Mouse (Mus musculus): Measurements from ENCODE around the gene Hdlbp. TPM values are rescaled to one million over a fixed set of nuclear protein-coding genes. Genes with fewer than 3 reads are reported as not detected.
A peak's percentile ranks its signal among the peaks of the same experiment; 100 is the strongest.
"Not testable (repeated sequence)": the region's sequence is repeated elsewhere in the genome, so short reads cannot be mapped to it uniquely, and the experiment has no call there.

Hdlbp gene
- polyA plus RNA-seq, 1 experiment from 2014 or later: 153 TPM

DNA sequence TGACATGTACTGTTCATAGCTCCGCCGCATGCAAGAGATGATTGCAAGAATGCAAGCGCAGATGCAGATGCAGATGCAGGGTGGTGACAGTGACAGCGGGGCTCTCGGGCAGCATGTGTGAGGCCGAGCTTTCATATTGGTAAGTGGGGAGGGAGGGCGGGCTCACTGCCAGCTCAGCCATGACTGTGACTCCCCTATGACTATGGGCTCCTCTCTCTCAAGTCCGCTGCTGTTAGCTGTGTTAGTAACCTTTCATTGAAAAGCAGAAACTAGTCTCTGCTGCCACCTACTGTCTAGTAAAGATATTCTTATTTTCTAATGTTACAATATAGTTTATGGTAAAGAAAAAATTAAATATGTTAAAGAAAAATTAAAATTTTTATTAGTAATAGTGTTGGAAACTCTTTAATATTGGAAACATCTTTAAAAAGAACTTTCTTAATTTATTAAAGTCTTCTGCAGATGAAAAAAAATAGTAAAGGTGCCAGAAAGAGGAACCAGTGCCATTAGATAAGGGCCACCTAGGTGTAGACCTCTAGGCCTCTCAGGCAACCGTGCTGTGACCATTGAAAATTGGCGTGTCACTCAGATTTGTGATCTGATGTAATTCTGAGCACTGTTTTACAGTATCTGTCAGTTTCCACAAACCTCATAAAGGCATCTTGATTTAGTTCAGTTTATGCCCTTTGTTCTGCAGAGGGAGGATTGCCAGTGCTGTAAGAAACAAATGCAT is 28.5 kb upstream of the Hdlbp start:
- Histone ChIP-seq H3K27me3 (ENCODE audit: insufficient read depth, low read length) (no peaks in the 10 kb centered on the region), H3K4me2 (no peak overlapping the region), H3K27ac (ENCODE audit: low read depth) (no peak overlapping the region), H3K4me1 (ENCODE audit: insufficient read depth) (no peaks in the 10 kb centered on the region), H3K4me3 (ENCODE audit: low read depth, low read length) (no peak overlapping the region), H3K36me3 (ENCODE audit: insufficient read depth) (peaks cover 52% of the 10 kb centered on the region), H3K9me3 (ENCODE audit: low read depth, low read length) (no peaks in the 10 kb centered on the region), H3K9ac (no peak overlapping the region)
- peak; percentile 54 for TF ChIP-seq CTCF (IDR thresholded peaks at IDR 0.05; ENCODE audit: low read depth)
- DNase-seq: peak; percentile 88
- no peak for ATAC-seq (ENCODE audit: insufficient read depth)
- 49% methylated on average over 10 of the region's 10 CpGs for WGBS

DNA sequence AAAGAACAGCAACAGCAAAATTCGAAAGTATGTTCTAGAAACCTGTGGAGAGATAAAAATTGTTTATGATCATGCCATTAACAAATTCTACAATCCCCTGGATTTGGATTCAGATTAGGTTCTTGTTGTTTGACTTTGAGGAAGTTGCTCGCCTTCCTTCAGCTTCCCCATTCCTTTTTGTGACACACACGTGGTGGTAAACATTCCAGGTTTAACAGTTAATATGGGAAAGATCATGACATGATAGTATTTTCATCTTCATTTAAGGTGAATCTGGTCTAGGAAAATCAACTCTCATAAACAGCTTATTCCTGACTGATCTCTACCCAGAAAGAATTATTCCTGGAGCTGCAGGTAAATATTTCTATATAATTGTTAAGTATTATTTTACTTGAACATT is 16.7 kb upstream of the Hdlbp start:
- Histone ChIP-seq H3K9me3 (ENCODE audit: low read depth, low read length) (no peaks in the 10 kb centered on the region), H3K27me3 (ENCODE audit: insufficient read depth, low read length) (no peaks in the 10 kb centered on the region), H3K9ac (no peak overlapping the region), H3K4me3 (ENCODE audit: low read depth, low read length) (no peak overlapping the region), H3K27ac (ENCODE audit: low read depth) (no peak overlapping the region), H3K4me2 (no peak overlapping the region), H3K4me1 (ENCODE audit: insufficient read depth) (no peaks in the 10 kb centered on the region), H3K36me3 (ENCODE audit: insufficient read depth) (peaks cover 53% of the 10 kb centered on the region)
- no peak for DNase-seq
- TF ChIP-seq CTCF (IDR thresholded peaks at IDR 0.05; ENCODE audit: low read depth): no peak
- 80% methylated on average over 3 of the region's 3 CpGs for WGBS
- ATAC-seq (ENCODE audit: insufficient read depth): no peak

DNA sequence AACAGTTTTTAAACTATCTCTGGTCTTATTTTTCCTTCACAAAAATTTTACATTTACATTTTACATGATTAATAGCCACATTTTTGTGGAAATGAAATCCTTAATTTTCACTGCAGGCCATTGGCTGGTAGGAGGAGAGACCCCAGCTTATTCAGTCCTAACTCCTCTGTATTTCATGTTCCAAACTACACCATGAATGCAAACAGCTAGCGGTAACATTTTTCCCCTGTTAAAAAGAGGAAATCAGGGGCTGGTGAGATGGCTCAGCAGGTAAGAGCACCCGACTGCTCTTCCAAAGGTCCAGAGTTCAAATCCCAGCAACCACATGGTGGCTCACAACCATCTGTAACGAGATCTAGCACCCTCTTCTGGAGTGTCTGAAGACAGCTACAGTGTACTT is 7.7 kb upstream of the Hdlbp start:
- H3K36me3 ChIP-seq (ENCODE audit: insufficient read depth); H3K9ac ChIP-seq; H3K27me3 ChIP-seq (ENCODE audit: insufficient read depth, low read length); H3K9me3 ChIP-seq (ENCODE audit: low read depth, low read length); H3K4me2 ChIP-seq; H3K4me3 ChIP-seq (ENCODE audit: low read depth, low read length); ATAC-seq (ENCODE audit: insufficient read depth); H3K27ac ChIP-seq (ENCODE audit: low read depth); DNase-seq; H3K4me1 ChIP-seq (ENCODE audit: insufficient read depth): not testable (repeated sequence)
- 89% methylated on average over 2 of the region's 3 CpGs for WGBS

GRCm38 (mm10) chr1:93479476-93480083 is 965 bp upstream of the Hdlbp start:
- 4% methylated on average over 23 of the region's 23 CpGs for WGBS
- peak overlapping the region; percentile 70 for H3K4me2 ChIP-seq
- ATAC-seq (ENCODE audit: insufficient read depth) (no peak), DNase-seq (peak; percentile 59)
- peak overlapping the region; percentile 93 for H3K27ac ChIP-seq (ENCODE audit: low read depth)
- H3K36me3 ChIP-seq (ENCODE audit: insufficient read depth): no peaks in the 10 kb centered on the region
- H3K27me3 ChIP-seq (ENCODE audit: insufficient read depth, low read length): no peaks in the 10 kb centered on the region
- H3K4me1 ChIP-seq (ENCODE audit: insufficient read depth): peaks cover 5% of the 10 kb centered on the region
- peak overlapping the region; percentile 82 for H3K9ac ChIP-seq
- no peaks in the 10 kb centered on the region for H3K9me3 ChIP-seq (ENCODE audit: low read depth, low read length)
- H3K4me3 ChIP-seq (ENCODE audit: low read depth, low read length): peak overlapping the region; percentile 81
- no peak for TF ChIP-seq CTCF (IDR thresholded peaks at IDR 0.05; ENCODE audit: low read depth)

DNA sequence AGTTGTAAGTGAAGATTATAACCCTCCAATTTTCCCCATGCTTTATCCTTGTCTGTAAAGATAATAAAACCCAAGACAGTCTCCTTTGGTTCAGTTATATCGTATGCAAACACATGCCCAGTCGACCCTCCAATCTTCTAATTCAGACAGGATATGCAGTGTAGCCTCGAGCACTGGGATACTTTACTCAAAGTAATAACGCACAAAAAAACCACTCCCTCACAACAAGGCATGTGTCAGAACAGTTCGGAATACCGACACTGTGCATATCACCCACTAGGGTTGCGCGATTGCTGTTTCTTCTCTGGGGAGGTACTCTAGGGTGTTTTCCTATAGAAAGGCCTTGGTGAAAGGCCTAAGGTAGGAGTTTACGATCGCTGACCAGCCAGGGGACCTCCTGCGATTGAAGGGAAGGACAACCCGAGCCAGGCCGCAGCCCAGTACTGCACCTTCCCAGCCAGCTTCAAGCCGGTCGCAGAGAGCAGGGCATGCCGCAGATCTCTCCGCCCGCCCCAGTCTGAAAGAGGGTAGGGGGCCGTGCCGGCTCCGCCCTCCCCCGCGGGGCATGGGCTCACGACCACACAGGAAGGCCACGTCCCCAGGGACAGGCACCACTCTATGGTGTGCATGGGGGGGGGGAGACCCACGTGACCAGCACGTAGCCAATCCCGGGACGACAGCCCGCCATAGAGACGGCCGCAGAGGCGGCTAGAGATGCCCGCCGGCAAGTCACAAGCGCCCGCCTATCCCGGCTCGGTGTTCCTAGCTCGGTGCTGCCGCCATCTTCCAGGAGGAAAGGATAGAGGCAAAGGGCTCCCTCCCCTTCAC is 643 bp downstream of the Hdlbp start:
- Histone ChIP-seq H3K9me3 (ENCODE audit: low read depth, low read length) (no peaks in the 10 kb centered on the region), H3K4me1 (ENCODE audit: insufficient read depth) (peaks cover 5% of the 10 kb centered on the region), H3K27me3 (ENCODE audit: insufficient read depth, low read length) (no peaks in the 10 kb centered on the region), H3K4me2 (peak overlapping the region; percentile 59), H3K27ac (ENCODE audit: low read depth) (peak overlapping the region; percentile 88), H3K4me3 (ENCODE audit: low read depth, low read length) (peak overlapping the region; percentile 81), H3K9ac (peak overlapping the region; percentile 70), H3K36me3 (ENCODE audit: insufficient read depth) (no peaks in the 10 kb centered on the region)
- under 1% methylated on average over 39 of the region's 41 CpGs for WGBS
- DNase-seq: peak; percentile 97
- peak; percentile 47 for TF ChIP-seq CTCF (IDR thresholded peaks at IDR 0.05; ENCODE audit: low read depth)
- ATAC-seq (ENCODE audit: insufficient read depth): peak; percentile 98

GRCm38 (mm10) chr1:93475694-93476093 is 2.9 kb downstream of the Hdlbp start:
- no peaks in the 10 kb centered on the region for H3K36me3 ChIP-seq (ENCODE audit: insufficient read depth)
- ATAC-seq (ENCODE audit: insufficient read depth): no peak
- H3K4me1 ChIP-seq (ENCODE audit: insufficient read depth): peaks cover 5% of the 10 kb centered on the region
- no peak overlapping the region for H3K9ac ChIP-seq
- WGBS: 89% methylated on average over 3 of the region's 3 CpGs
- H3K4me2 ChIP-seq: no peak overlapping the region
- TF ChIP-seq CTCF (IDR thresholded peaks at IDR 0.05; ENCODE audit: low read depth): no peak
- H3K4me3 ChIP-seq (ENCODE audit: low read depth, low read length): no peak overlapping the region
- DNase-seq: no peak
- no peaks in the 10 kb centered on the region for H3K9me3 ChIP-seq (ENCODE audit: low read depth, low read length)
- H3K27ac ChIP-seq (ENCODE audit: low read depth): no peak overlapping the region
- H3K27me3 ChIP-seq (ENCODE audit: insufficient read depth, low read length): no peaks in the 10 kb centered on the region

DNA sequence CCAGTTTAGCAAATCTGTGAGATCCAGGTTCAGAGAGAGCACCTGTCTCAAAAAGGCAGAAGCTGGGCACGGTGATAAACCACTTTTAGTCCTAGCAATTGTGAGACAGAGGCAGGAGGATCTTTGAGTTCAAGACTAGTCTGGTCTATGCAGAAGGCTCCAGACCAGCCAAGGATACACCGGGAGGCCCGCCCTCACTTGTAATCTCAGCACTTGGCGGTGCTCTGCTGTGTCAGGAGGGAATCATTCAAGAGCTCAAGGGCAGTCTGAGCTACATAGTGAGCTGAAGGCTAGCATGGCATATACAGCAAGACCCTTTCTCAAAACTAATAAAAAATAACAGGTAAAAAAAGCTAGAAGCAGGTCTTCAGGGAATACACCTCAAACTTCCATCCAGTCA is 10.0 kb downstream of the Hdlbp start:
- Histone ChIP-seq H3K4me1 (ENCODE audit: insufficient read depth) (no peaks in the 10 kb centered on the region), H3K36me3 (ENCODE audit: insufficient read depth) (no peaks in the 10 kb centered on the region), H3K4me3 (ENCODE audit: low read depth, low read length) (no peak overlapping the region), H3K4me2 (no peak overlapping the region), H3K27me3 (ENCODE audit: insufficient read depth, low read length) (no peaks in the 10 kb centered on the region), H3K9me3 (ENCODE audit: low read depth, low read length) (no peaks in the 10 kb centered on the region), H3K9ac (no peak overlapping the region), H3K27ac (ENCODE audit: low read depth) (no peak overlapping the region)
- no peak for TF ChIP-seq CTCF (IDR thresholded peaks at IDR 0.05; ENCODE audit: low read depth)
- ATAC-seq (ENCODE audit: insufficient read depth) (no peak), DNase-seq (no peak)
- WGBS: 88% methylated on average over 4 of the region's 4 CpGs
